Mouse (Mus musculus) frontal cortex, adult (tissue): ENCODE measurements around the gene Cfap54.

Experiments
- ATAC-seq: cut with Nextera tagmentation; 2 replicates; pipeline ENCODE4 v1.9.2; 2017; ENCODE audit warnings: mild to moderate bottlenecking, moderate library complexity, mixed read lengths; ENCODE audit not compliant: low TSS enrichment

Cfap54 gene

DNA sequence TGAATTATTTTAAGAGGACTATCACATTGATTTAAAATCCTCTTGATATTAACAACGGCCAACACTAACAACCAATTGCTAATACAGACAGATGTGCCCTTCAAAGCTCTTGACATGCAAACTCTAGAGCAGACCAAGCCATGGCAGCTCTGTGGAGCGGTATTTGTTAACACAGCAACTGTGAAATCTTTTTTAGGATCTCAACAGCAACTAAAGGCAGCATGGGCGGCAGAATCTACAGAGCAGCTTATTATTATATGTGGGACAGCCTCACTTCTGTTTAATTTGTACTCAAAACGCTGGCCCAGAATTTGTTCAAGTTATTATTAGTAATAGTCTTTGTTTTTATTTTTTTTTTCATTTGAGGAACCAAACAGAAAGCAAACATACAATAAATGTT lies 28.1 kb downstream of the Cfap54 start:
- peak; percentile 71 for ATAC-seq

DNA sequence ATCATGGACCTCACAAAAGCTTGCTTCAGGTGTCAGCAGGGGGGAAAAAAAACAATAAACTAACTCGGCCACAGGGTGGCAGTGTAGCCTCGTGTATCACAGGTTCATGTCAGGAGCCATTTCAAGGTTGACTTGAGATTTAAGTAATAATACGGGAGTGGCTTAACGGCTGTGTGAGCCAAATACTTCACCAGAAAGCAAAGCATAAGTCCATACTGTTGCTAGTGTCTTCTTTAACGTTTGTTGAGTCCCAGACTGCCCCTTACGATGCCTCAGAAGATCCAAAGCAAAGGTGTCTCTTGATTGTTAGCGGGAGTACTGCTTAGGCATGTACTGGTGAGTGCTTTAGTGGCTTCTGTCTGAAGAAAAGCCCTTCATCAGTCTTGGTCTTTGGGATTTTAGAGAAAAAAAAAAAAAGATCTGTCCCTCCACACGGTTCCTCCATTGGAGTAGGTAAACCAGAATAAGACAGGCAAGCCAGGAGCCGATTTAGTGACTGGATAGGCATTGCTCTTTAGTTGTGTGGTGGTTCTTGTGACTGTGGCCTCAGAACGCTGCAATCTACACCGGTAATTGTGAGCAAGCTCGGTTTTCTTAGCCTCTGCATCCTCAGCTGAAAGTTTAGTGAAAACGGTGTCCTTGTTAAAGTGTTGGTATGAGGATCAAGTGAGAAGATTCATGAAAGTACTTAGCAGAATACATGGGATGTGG lies 30.2 kb downstream of the Cfap54 start:
- peak; percentile 62 for ATAC-seq

DNA sequence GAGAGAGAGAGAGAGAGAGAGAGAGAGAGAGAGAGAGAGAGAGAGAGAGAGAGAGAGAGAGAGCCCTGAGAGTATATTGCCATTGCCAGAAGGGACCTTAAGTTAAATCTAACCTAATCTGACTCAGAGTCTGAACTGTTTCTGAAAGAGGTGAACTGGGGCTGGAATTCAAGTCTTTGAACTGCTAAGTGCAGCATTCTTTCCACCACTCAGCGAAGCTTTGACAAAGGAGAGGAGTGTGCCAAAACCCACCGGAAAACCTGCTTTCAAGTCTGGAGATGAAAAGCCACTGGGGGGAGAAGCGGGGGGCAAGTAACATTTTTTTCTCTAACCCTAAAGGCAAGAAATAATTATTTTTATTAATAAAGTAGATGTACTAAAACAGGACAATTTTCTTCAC lies 30.8 kb downstream of the Cfap54 start:
- ATAC-seq = no peak

DNA sequence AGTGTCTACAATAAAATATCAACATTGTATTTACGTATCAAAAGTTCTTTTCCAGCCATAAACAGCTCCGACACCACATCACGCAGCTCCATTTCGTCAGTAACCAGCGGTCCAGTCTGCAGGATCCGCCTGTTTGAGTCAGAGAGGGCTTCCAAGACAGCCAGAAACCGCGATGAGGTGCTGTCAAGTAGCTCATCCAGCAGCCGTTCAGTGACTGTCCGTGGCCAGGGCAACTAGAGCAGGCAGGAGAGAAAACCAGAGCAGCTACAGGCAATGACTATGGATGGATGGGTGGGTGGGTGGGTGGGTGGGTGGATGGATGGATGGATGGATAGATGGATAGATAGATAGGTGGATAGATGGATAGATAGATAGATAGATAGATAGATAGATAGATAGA lies 38.2 kb downstream of the Cfap54 start:
- ATAC-seq = no peak

DNA sequence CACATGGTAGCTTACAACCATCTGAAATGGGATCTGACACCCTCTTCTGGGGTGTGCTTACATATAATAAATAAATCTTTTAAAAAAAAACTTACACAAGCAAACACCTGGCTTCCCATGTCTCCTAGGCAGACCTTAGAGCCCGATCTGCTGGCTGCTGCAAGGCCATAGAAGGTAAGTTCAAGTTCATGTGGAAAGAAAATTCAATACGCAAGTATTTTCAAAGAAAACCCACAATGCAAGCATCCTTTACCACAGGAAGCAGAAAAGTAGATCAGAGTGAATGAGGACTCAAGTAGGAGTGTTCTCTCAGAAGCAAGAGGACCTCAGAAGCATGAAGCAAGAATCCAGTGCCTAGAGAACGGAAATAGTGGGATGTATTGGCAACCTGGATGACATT lies 39.6 kb downstream of the Cfap54 start:
- ATAC-seq = no peak

DNA sequence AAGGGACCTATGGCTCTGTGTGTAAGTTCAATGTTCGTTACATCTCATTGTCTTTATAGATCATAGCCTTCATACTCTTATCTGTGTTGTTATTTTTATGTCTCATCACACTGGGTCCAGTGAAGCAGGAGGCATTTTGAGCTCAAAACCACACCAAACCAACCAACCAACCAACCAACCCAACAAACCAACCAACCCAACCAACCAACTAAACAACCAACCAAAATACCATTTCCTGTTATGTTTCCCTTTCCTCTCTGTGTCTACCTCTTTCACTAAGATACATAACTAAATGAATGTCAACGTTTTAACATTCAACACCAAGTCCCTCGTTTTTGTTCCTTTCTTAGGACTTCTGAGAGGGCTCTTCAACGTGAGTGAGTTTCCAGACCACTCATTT lies 40.0 kb downstream of the Cfap54 start:
- no peak for ATAC-seq

DNA sequence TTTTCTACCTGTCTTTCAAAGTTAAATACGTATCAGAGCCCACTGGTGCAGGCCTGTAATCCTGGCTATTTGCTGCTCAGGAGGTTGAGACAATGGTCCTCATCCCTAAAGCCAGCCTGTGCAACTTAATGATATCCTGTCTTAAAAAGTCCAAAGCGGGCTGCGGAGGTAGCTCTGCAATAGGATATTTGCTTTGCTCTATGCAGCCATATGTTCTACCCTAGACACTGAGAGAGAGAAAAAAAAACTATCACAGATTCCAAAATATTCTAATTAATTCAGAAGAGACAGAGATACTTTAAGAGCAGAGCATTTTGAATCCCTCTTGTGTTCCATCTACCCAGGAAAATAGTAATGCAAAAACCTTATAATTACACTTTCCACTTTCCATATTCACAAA lies 44.9 kb downstream of the Cfap54 start:
- ATAC-seq = peak; percentile 60

DNA sequence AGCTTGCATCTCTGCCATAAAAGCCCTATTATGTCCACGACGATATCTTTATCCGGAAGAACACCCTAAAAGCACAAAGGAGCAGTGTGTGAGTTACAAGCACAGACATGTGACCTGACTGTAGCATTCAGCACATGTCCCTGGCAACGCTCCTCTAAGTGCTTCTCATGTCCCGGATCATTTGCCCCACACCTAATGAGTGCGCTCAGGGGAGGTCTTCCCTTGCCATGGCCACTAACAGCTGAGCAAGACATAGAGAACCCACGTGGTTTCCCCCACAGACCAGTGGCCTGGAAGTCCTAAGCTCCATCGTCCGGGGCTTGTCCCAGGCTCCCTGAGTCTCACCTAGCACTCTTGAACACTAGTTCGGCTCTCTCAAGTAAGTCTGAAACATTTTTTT lies 45.9 kb downstream of the Cfap54 start:
- no peak for ATAC-seq

DNA sequence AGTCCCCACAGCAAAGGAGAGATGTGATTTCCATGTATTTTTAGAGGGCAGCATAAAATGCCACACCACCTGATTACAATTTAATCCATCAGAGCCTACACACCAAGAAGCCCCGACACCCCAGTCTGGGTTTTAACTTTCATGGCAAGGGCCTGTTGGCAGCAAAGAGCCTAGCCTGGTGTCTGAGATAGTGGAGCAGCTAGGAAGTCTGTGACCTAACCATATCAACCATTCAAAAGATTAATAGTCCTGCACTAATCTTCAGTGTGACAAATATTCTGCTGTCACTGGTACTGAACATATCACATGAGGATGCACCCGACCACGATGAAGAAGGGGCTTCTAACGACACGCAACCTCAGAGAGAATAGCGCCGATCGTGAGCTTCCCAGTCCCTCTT lies 58.1 kb downstream of the Cfap54 start:
- ATAC-seq = no peak

DNA sequence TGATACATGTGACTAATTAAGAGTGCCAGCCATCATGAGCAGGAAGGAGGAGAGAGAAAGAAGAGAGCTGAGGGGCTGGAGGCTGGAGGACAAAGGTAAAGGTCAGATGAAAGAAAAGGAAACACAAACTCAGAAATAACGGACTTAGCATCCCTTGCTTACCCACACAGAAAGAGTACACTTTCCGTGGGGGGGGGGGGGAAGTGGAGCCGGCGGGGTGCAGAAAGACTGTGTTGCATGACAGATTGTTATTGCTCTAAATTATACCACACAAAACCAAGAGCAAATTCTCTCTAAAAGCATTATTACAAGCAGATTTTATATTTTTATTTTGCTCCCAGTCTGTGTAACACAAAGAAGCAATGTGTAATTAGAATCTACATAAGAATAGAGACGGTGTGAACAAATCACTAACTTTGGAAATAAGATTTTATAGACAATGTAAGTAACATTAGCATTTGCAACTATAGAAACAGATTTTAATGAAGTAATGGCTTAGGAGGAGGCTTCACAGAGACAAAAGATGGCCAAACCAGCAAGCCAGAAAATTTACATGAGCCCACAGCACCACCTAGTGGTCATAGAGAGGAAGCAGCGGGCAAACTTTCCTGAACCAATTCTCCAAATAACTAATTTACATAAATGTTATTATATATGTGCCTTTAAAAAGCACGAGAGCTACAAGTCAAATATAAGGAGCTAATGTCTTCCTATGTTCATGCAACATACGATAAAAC lies 67.2 kb downstream of the Cfap54 start:
- peak; percentile 65; the same call in 1 of the 2 replicates for ATAC-seq

DNA sequence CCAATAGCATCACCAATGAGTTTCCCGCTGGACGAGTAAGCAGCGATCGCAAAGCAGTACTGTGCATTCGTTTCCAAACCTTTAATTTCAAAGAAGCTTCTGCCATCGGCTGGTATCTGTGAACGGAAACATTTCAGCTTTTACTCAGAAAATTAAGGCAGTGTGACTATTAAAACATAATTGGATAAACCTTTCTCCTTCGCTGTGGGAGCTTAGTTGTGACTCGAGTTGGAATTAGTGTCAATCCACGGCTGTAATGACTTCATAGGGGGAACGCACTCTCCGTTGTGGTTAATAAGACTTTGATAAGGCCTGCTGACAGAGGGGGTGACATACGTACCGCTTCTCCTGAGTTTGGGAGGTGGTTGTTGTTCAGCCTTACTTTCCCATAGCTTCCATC lies 70.3 kb downstream of the Cfap54 start:
- no peak for ATAC-seq

DNA sequence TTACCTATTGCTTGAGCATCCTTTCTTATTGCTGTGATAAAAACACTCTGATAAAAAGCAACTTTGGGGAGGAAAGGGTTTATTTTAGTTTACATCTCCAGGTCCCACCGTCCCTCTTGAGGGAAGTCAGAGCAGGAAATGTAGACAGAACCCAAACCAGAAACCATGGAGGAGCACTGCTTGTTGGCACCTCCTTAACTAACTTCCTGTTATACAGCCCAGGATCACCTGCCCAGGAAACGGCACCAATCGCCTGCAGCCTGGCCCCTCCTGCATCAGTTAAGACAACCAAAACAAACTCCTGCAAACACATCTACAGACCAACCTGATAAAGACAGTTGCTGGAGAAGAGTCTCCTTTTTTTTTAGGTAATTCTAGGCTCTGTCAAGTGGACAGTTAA lies 74.4 kb downstream of the Cfap54 start:
- no peak for ATAC-seq

DNA sequence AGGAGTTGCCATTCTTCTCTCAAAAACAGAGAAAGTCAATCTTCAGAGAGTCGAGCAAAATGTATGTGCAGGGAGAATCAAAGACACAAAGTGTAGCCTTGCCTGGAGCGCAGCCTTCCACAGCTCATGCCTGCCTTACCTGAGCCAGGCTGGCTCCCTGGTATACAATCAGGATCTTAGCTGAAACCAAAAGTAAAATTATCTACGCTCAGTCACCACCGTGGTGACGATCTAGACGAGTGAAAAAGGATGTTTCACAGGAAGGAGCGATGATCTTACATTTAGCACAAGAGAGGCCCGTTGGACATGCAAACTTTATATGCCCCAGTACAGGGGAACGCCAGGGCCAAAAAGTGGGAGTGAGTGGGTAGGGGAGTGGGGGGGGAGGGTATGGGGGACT lies 75.0 kb downstream of the Cfap54 start:
- ATAC-seq = no peak

DNA sequence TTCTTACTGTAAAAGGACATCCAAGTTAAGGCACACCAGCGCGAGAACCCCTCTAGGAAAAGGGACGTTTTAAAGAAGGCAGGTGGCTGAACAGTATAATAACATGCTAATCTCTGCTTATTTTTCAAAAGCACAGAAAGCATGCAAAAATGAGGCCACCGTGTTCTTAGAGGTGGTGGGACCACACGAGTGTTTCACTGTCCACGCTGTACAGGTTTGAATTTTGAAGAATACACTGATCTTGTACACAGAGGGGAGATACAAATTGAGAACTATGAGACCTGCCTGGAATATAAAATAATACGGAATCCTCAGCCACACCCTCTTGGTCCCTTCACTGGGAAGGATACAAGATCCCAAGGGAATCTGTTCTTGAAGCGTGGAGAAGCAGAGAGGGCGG lies 82.9 kb downstream of the Cfap54 start:
- ATAC-seq = no peak

DNA sequence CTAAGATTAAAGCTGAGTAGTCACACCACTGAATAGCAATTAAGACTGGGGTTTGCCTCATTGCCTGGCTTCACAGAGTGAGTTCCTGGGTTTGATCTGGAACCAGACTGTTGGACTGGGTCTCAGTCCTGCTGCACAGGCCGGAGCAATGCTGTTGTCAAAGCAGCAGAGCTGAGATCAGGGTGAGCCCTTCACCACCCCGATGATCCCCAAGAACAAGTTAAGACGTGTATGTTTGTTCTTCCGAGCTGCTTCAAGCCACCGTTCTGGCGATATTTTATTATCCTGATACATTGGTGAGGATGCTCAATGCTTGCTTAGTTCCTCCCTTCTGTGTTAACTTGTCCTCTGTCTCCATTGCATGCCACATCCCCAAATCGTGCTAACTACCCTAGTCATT lies 86.2 kb downstream of the Cfap54 start:
- ATAC-seq = no peak

DNA sequence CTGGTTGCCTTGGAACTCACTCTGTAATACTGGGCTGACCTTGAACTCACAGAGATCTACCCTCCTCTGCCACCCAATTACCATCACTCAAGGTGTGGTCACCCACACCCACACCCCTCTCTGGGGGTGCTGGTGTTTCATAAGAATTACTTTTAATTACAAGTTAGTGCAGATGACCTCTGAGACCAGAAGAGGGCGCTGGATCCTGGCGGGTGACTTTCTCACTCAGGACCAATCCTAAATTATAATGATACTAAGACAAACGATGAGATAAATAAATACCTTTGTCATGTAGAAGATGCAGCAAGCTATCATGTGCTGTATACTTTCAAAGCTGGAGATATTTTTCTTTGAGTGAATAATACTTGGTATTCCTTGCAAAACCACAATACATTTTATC lies 87.1 kb downstream of the Cfap54 start:
- no peak for ATAC-seq

DNA sequence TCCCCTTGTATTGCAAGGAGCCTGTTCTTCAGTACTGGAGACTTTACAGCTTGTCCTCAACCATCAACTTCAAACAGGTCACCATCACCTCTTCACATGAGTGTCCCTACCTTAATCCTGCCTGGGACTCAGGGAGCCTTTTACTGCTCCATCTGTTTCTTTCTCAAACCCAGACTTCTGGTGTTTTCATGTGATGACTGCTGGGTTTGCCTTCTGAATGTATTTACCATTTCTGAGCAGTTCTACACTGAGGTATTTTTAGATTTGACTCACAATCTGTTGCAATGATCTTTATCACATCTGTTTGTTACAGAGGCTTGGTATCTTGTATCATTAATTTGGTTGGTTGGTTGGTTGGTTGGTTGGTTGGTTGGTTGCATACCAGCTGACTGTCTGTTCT lies 88.9 kb downstream of the Cfap54 start:
- peak; percentile 62 for ATAC-seq

DNA sequence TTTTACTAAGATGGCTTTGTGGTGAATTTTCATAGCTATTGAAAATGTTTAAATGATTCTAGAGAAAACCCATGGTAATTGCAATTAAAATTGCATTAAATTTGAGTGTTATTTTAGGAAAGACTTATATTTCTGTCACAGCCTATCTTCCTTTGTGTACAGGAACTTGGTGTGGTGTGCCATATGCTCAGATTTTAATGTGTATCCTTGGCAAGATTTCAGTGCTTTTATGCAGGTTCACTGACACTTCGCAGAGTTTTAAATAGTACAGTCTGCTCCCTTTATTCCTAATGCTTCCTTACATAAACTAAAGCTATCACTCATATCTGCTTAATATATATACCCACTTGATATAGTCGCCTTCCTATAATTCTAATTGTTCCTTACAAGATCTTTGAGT lies 90.8 kb downstream of the Cfap54 start:
- ATAC-seq = 0 out of 2 replicates have a peak, but pooled peaks have one; percentile 23

DNA sequence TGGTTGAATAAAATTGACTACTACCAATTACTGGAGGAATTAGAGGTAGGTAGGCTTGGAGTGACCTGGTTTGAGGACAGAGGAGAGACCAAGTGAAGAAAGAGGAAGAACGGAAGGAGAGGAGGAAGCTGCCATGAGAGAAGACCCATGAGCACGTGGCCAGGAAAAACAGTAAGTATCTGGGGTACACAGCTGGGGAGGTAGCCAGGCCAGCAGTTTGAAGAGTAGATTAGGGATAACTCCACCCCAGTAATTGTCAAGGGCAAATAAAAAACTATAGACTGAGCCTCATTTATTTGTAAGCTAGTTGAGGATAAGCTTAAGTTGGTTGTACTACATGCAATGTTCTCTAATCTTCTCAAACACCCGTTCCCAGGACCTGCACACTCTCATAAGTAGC lies 116.3 kb downstream of the Cfap54 start:
- no peak for ATAC-seq

DNA sequence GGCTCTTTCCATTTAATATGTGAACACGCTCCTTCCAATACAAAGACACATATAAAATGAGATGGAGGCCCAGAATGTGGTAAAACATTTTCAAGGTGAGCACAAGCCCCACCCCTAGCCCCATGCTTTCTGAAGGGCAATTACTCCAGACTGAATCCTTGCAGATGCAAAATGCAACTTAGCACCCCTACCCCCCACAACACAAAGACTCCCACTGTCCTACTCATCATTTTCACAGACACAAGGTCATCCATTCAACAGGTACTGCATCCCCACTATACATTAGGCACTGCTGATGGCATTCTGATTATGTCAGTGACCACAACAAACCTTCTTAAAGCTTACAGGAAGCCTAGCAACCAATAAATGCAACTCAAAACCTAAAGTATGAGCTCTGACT lies 131.4 kb downstream of the Cfap54 start:
- no peak for ATAC-seq

DNA sequence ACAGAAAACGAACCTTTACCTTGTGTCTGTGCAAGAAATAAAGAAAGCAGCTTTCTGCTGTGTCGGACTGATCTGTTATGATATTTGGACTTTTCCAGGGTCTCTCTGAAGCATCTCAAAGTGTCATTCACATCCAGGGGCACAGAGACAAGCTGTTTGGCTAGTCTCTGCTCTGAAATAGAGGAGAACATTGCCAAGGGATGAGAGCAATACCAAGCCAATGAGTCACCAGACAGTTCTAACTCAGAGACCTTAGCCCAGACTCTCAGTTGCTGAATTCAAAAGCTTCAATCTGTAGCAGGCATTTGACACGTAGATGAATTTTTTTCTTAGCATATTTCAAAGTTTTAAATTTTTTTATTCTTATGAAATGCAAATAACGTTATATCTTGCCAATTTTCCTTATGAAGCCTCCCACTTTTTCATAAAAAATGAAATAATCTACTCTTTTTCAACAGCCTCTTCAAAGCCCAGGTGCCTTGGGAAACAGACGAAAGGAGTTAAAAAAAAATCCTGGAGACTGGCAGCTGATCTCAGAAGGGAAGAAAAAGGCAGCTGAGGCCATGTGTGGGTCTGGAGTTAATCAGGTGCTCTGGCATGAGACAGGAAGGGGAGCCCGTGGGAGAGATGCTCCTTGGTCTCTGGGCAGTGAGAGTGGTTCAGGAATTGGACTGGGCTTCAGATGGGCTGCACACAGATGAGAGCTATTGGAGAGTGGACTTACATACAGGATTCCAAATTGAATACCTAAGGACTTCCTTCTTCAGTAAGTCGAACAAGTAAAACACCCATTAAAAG lies 138.4 kb downstream of the Cfap54 start:
- ATAC-seq = no peak; the same call in 1 of the 2 replicates

DNA sequence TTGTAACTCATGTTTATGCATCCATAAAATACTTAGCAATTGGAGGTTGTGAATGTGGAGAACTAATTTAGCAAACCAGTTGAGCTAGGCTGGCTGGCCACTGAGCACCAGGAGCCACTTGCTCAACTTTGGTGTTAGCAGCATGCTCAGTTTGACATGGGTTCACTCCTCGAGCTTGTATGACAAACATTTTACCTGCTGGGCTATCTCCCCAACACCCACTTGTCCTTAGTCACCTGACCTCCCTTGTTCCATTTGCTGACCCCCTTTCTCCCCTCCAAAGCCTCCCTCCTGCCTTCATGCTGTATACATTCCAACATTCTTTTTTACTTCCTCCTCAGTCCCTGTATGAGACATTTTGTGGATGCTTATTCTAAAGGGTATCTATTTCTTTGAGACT lies 139.8 kb downstream of the Cfap54 start:
- ATAC-seq = no peak
